ENCODE assay signal across 25 mouse cellular contexts in genomic region chr1:60748936-60749335, GRCm38 (mm10). TPM values are rescaled to one million over a fixed set of nuclear protein-coding genes. Genes with fewer than 3 reads are reported as not detected.
DNase-seq lines count a peak whose midpoint lies in the region; TF ChIP-seq lines count a peak whose summit lies in the region.
"Had no signal": no experiment of that assay in that cellular context is flagged by ENCODE, and none has a peak within 500 bp of the region (broad histone marks: within the 10 kb centered on the region; RNA-seq: fewer than 3 reads in every experiment).

No protein-coding gene starts in this region.

- H3K9me3 ChIP-seq in CH12.LX (replicated peaks; ENCODE audit: low read length): no peaks in the 10 kb centered on the region
- H3K9me3 ChIP-seq: embryonic facial prominence, embryonic 10.5 days; embryonic facial prominence, embryonic 15.5 days; forebrain, embryonic 12.5 days; heart, embryonic 13.5 days; limb, embryonic 13.5 days; liver, embryonic 12.5 days; neural tube, embryonic 13.5 days had no signal

- TF ChIP-seq CTCF in CH12.LX (conservative IDR thresholded peaks at IDR 0.05 in 1 of 2, IDR thresholded peaks at IDR 0.05 in 1 of 2; ENCODE audit: low read depth in 2 of 2, low read length in 2 of 2): no peak
- TF ChIP-seq CTCF in brain, embryonic 14.5 days (IDR thresholded peaks at IDR 0.05; ENCODE audit: borderline replicate concordance, extremely low read depth, insufficient read depth, insufficient read length): no peak

- H3K4me3 ChIP-seq in CH12.LX (replicated peaks in 1 of 3; ENCODE audit: low read depth in 2 of 3, low read length in 2 of 3, poor library complexity in 1 of 3): no peak overlapping the region
- H3K4me3 ChIP-seq: embryonic facial prominence, embryonic 10.5 days; embryonic facial prominence, embryonic 15.5 days; forebrain, embryonic 12.5 days; heart, embryonic 13.5 days; limb, embryonic 13.5 days; liver, embryonic 12.5 days; neural tube, embryonic 13.5 days had no signal

- H3K36me3 ChIP-seq in CH12.LX (replicated peaks in 1 of 2; ENCODE audit: control insufficient read depth in 1 of 2, insufficient read depth in 1 of 2, low read length in 1 of 2): no peaks in the 10 kb centered on the region
- H3K36me3 ChIP-seq: embryonic facial prominence, embryonic 10.5 days; embryonic facial prominence, embryonic 15.5 days; forebrain, embryonic 12.5 days; heart, embryonic 13.5 days; limb, embryonic 13.5 days; liver, embryonic 12.5 days; neural tube, embryonic 13.5 days had no signal

- H3K79me2 ChIP-seq in CH12.LX (replicated peaks; ENCODE audit: control insufficient read depth, extremely low read depth, insufficient read depth, poor library complexity, severe bottlenecking): peaks cover 5% of the 10 kb centered on the region

- dilution Hi-C loops in CH12.LX (cut with MboI; ENCODE audit: extremely low pct_ligation_motif_present, extremely low pct_unique_long_range_greater_than_20kb, low sequenced_read_pairs): no loop called here

- H3K9ac ChIP-seq in CH12.LX (ENCODE audit: insufficient read depth, low read depth): no peak overlapping the region
- H3K9ac ChIP-seq: embryonic facial prominence, embryonic 15.5 days; forebrain, embryonic 12.5 days; heart, embryonic 13.5 days; hindbrain, embryonic 14.5 days; limb, embryonic 13.5 days; liver, embryonic 12.5 days; neural tube, embryonic 13.5 days had no signal

- H3K4me2 ChIP-seq in CH12.LX (ENCODE audit: insufficient read depth, low read depth, poor library complexity, severe bottlenecking): peak overlapping the region; percentile 44; the same call in 1 of the 2 replicates
- H3K4me2 ChIP-seq: embryonic facial prominence, embryonic 15.5 days; forebrain, embryonic 12.5 days; heart, embryonic 13.5 days; hindbrain, embryonic 14.5 days; limb, embryonic 13.5 days; liver, embryonic 12.5 days; midbrain, embryonic 11.5 days; neural tube, embryonic 13.5 days had no signal

- TF ChIP-seq POLR2A in CH12.LX (IDR thresholded peaks at IDR 0.05; ENCODE audit: low read depth, low read length): no peak
- TF ChIP-seq POLR2A in brain, embryonic 14.5 days (IDR thresholded peaks at IDR 0.05; ENCODE audit: borderline replicate concordance, extremely low read depth, insufficient read depth, insufficient read length, poor library complexity, severe bottlenecking): no peak

- no peak overlapping the region for H3K27ac ChIP-seq in CH12.LX (ENCODE audit: insufficient read depth, low read depth)
- H3K27ac ChIP-seq: embryonic facial prominence, embryonic 10.5 days; embryonic facial prominence, embryonic 15.5 days; forebrain, embryonic 12.5 days; heart, embryonic 13.5 days; hindbrain, embryonic 14.5 days; limb, embryonic 13.5 days; liver, embryonic 12.5 days; neural tube, embryonic 13.5 days had no signal

- peak; percentile 37 for DNase-seq in thymus, postnatal 14 days
- no peak for DNase-seq in thymus, postnatal 36 days
- no peak for DNase-seq in CH12.LX (ENCODE audit: extremely low read depth)
- peak; percentile 3 for DNase-seq in brain, embryonic 14.5 days (ENCODE audit: low read depth)
- DNase-seq in testis, postnatal 14 days (ENCODE audit: low spot score): no peak
- no peak for DNase-seq in layer of hippocampus, postnatal 14 days (ENCODE audit: low spot score in 2 of 2)
- DNase-seq in natural killer cell, adult 2 months (ENCODE audit: low spot score in 2 of 2): no peak
- DNase-seq: adrenal gland, adult 8-10 months; cerebellum, adult 18-20 months; cerebellum, postnatal 10 days; gastrocnemius, postnatal 10 days; heart, postnatal 10 days; kidney, adult 11 months; kidney, postnatal 14 days; lung, adult 18-20 months; thymus, adult 18-20 months had no signal

- H3K4me1 ChIP-seq in CH12.LX (ENCODE audit: control insufficient read depth in 1 of 2, insufficient read depth in 2 of 2): peaks cover 9 to 13% of the 10 kb centered on the region in 2 experiments; a peak in 3 of 4 replicates
- H3K4me1 ChIP-seq: embryonic facial prominence, embryonic 10.5 days; embryonic facial prominence, embryonic 15.5 days; forebrain, embryonic 12.5 days; liver, embryonic 12.5 days; neural tube, embryonic 13.5 days had no signal

- TF ChIP-seq RAD21 in CH12.LX (IDR thresholded peaks at IDR 0.05; ENCODE audit: low read depth, low read length): no peak

- in situ Hi-C loops in CH12.LX (cut with MboI; ENCODE audit: low pct_ligation_motif_present, low pct_unique_long_range_greater_than_20kb, low sequenced_read_pairs): no loop called here

- no peaks in the 10 kb centered on the region for H3K27me3 ChIP-seq in CH12.LX (replicated peaks)
- H3K27me3 ChIP-seq: embryonic facial prominence, embryonic 15.5 days; forebrain, embryonic 12.5 days; heart, embryonic 13.5 days; liver, embryonic 12.5 days; neural tube, embryonic 13.5 days had no signal

- no peak for TF ChIP-seq EP300 in CH12.LX (IDR thresholded peaks at IDR 0.05; ENCODE audit: low read length)

TF ChIP-seq in CH12.LX, 34 proteins besides CTCF, POLR2A, EP300 and RAD21:
- TF ChIP-seq PAX5 (IDR thresholded peaks at IDR 0.05; ENCODE audit: low read length) (no peak), MAZ (IDR thresholded peaks at IDR 0.05; ENCODE audit: low read depth, low read length) (no peak), RCOR1 (conservative IDR thresholded peaks at IDR 0.05; ENCODE audit: low read depth, low read length) (no peak), CHD2 (IDR thresholded peaks at IDR 0.05; ENCODE audit: low read length) (no peak), ELF1 (IDR thresholded peaks at IDR 0.05; ENCODE audit: low read depth, low read length) (no peak), HCFC1 (IDR thresholded peaks at IDR 0.05; ENCODE audit: low read depth, low read length) (no peak), GABPA (IDR thresholded peaks at IDR 0.05; ENCODE audit: insufficient replicate concordance, low read depth, low read length) (no peak), SIN3A (IDR thresholded peaks at IDR 0.05; ENCODE audit: low read length) (no peak), MAFK (IDR thresholded peaks at IDR 0.05; ENCODE audit: insufficient replicate concordance, low read length) (no peak), SMC3 (IDR thresholded peaks at IDR 0.05; ENCODE audit: low read depth, low read length) (no peak), BHLHE40 (IDR thresholded peaks at IDR 0.05; ENCODE audit: low read depth, low read length) (no peak), ZNF384 (IDR thresholded peaks at IDR 0.05; ENCODE audit: low read depth, low read length) (no peak), NRF1 (IDR thresholded peaks at IDR 0.05; ENCODE audit: low read depth, low read length) (no peak), ZKSCAN1 (IDR thresholded peaks at IDR 0.05; ENCODE audit: borderline replicate concordance, low read depth, low read length) (no peak), TCF12 (IDR thresholded peaks at IDR 0.05; ENCODE audit: low read depth, low read length) (no peak), IRF4 (IDR thresholded peaks at IDR 0.05; ENCODE audit: low read depth, low read length) (no peak), MEF2A (IDR thresholded peaks at IDR 0.05; ENCODE audit: borderline replicate concordance, low read depth, low read length) (no peak)

RNA-seq across cellular contexts. Expression of gene Cd28, which starts 32.3 kb away (rescaled TPM):
- total RNA-seq in CH12.LX (2012; rRNA removed) (4.4 and 5.2 TPM in 2 replicates), CH12.LX (2014; rRNA removed) (0.82 and 1.0 TPM in 2 replicates)
- 1.8 and 2.2 TPM in 2 replicates for polyA plus RNA-seq in CH12.LX (2012; ENCODE audit: insufficient read length, low read depth)
- 0.08 and 0.14 TPM in 2 replicates for polyA plus RNA-seq in brain, embryonic 14.5 days (2012; rRNA removed)
- total RNA-seq in layer of hippocampus, postnatal 14 days (2021): under 1 TPM; 0.12 to 0.14 TPM

Comparison
In these comparisons a context has a peak if more than half of its experiments do, and no peak if none do; other contexts are left out.
1. DNase-seq: peak in thymus, postnatal 14 days (single experiment) and brain, embryonic 14.5 days (single experiment); none in thymus, postnatal 36 days (0 of 2), CH12.LX (single experiment), testis, postnatal 14 days (single experiment), layer of hippocampus, postnatal 14 days (0 of 2) and natural killer cell, adult 2 months (0 of 2).